Mouse (Mus musculus) mesoderm, embryonic 11.5 days (tissue): ENCODE data around the gene Bloc1s1.
A peak's percentile ranks its signal among the peaks of the same experiment; 100 is the strongest.

ENCODE experiments used
- DNase-seq: peaks from one replicate; pipeline ENCODE4 v3.0.0-alpha.2; 2012; ENCODE audit warnings: low read depth, low spot score

Bloc1s1 gene

GRCm38 (mm10) chr10:128908778-128909448, 14.9 kb downstream of the Bloc1s1 start:
- DNase-seq, result no peak

GRCm38 (mm10) chr10:128904812-128905211, 19.0 kb downstream of the Bloc1s1 start:
- DNase-seq, result no peak

- no peak for DNase-seq
Measured at GRCm38 (mm10) chr10:128902409-128902988, 21.3 kb downstream of the Bloc1s1 start.

GRCm38 (mm10) chr10:128901409-128901808, 22.4 kb downstream of the Bloc1s1 start:
- DNase-seq, result no peak

- DNase-seq, result no peak
Measured at GRCm38 (mm10) chr10:128900698-128901097, 23.1 kb downstream of the Bloc1s1 start, which contains the start of gene Cd63. Cd63 (plus strand) TSS chr10:128900989.

GRCm38 (mm10) chr10:128899759-128900490, 23.9 kb downstream of the Bloc1s1 start:
- DNase-seq, result no peak

- DNase-seq, result no peak
Measured at GRCm38 (mm10) chr10:128897501-128897900, 26.3 kb downstream of the Bloc1s1 start.

GRCm38 (mm10) chr10:128896807-128897206, 27.0 kb downstream of the Bloc1s1 start:
- DNase-seq, result no peak

GRCm38 (mm10) chr10:128895952-128896693, 27.7 kb downstream of the Bloc1s1 start:
- DNase-seq, result no peak

- DNase-seq, result peak; percentile 92
Measured at GRCm38 (mm10) chr10:128895437-128895836, 28.4 kb downstream of the Bloc1s1 start.

- DNase-seq, result no peak
Measured at GRCm38 (mm10) chr10:128892246-128892645, 31.6 kb downstream of the Bloc1s1 start.

- DNase-seq, result peak; percentile 91
Measured at GRCm38 (mm10) chr10:128891296-128892094, 32.3 kb downstream of the Bloc1s1 start, which contains the start of gene Gdf11. Gdf11 (minus strand) TSS chr10:128891718.

- DNase-seq, result peak; percentile 32
Measured at GRCm38 (mm10) chr10:128890383-128891295, 33.2 kb downstream of the Bloc1s1 start.

- DNase-seq, result peak; percentile 12
Measured at GRCm38 (mm10) chr10:128889846-128890245, 34.0 kb downstream of the Bloc1s1 start.

GRCm38 (mm10) chr10:128888941-128889827, 34.7 kb downstream of the Bloc1s1 start:
- peak; percentile 84 for DNase-seq

GRCm38 (mm10) chr10:128882067-128882466, 41.8 kb downstream of the Bloc1s1 start:
- no peak for DNase-seq

GRCm38 (mm10) chr10:128878811-128879210, 45.0 kb downstream of the Bloc1s1 start:
- no peak for DNase-seq

- DNase-seq, result no peak
Measured at GRCm38 (mm10) chr10:128878291-128878690, 45.5 kb downstream of the Bloc1s1 start.

GRCm38 (mm10) chr10:128870341-128870740, 53.5 kb downstream of the Bloc1s1 start:
- DNase-seq, result no peak
